Mouse (Mus musculus) ovary, adult 18-20 months (tissue): ENCODE measurements around the gene Saa1.
"Not testable (repeated sequence)": the region's sequence is repeated elsewhere in the genome, so short reads cannot be mapped to it uniquely, and the experiment has no call there.

Source experiments
- DNase-seq: peaks from one replicate; pipeline ENCODE4 v3.0.0; 2022; ENCODE audit warnings: low spot score, mixed read lengths

Gene Saa1

DNA sequence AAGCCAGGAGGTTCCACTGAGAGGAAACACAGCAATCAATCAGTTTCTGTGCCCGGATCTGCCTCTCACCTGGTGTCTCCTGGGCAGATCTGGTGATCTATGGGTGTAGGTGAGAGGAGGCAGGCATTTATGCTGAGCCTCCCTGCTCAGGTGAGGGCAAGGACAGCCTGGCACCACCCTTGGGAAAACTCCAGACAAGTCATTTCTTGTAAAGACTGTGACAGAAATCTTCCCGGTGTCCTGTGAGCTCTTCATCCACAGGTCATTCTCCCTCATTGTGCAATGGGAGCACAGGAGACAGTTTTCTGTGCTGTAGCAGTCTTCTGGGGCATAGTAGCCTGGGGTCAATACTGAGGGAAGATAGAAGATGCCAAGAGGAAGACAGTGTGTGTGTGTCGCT, at the start of gene Saa1:
TSS of gene Saa1 (minus strand) at position 101 of the 400 bp plus-strand sequence.
- DNase-seq = not testable (repeated sequence)

DNA sequence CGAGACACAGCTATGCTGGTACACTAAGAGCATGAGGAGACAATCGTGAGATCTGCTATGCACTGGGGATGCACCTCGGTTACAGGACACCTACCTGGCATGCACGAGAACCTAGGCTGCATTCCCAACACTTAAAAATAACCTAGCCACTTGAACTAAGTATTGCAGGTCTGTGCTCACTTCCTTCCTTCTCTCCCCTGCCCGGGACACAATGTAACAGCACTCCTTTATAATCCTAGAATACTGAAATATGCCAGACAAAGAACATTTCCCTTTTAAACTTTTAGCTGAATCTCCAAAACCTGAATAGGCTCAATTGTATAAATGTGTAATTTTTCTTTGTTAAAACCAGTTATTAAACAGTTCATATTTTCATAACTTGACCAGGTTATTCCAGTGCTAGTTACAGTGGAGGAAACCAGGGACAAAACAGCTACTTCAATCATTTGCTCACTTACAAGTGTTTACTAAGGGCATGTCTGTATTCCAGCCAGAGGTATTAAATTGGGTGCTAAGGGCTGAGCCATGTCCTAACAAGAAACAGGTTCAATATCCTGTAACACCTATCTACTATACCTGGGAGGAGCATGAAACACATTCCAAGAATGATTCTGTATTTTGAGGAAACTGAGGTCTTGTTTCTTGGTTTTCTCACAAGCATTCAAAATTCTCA, 46.5 kb upstream of the Saa1 start:
- DNase-seq = no peak

DNA sequence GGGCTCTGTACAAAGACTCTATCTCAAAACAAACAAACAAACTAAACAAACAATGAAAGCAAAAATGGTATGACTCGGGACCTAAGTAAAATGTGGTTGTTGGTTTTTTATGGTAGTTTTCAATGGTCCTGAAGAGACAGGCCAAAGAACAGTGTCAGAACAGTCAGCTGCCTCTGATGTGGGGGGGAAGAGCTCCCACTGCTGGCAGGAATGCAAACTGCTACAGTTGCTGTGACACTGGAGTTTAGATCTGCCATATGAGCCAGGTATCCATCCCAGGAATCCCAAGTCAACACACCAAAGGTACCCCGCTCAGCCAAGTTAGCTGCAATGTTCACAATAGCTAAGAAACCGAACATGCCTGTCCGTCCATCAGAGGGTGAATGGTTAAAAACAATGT, 27.9 kb upstream of the Saa1 start:
- DNase-seq = no peak

DNA sequence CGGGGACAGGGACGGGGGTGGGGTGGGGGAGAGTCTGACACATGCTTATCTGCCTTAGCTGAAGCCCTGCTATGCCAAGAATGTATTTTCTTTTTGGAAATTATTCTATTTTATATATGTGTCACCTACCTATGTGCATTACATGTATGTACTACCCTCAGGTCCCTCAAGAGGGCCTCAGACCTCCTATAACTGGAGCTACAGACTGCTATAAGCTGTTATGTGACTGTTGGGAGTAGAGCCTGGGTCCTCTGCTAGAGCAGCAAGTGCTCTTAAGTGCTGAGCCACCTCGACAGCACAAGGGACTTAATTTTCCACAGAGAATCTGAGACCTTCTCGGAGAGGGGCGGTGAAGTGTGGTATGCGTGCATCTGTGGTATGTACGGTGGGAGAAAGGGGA, 25.7 kb upstream of the Saa1 start:
- DNase-seq = no peak

DNA sequence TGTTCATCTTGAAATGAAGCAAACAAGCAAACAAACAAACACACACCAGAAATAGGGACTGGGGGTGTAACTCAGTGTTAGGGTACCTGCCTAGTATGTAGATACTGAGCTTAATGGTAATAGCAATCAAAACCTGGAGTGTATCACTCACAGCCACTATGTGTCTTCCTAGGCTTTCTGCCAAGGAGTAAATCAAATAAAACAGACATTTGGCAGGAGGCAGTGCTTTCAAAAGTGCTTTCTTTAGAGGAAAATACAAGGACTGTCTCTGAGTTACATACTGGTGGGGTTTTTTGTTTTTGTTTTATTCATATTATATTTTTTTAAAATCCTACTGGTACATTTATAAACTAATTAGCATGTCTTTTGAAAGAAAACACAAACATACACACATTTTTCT, 24.6 kb upstream of the Saa1 start:
- DNase-seq = no peak

DNA sequence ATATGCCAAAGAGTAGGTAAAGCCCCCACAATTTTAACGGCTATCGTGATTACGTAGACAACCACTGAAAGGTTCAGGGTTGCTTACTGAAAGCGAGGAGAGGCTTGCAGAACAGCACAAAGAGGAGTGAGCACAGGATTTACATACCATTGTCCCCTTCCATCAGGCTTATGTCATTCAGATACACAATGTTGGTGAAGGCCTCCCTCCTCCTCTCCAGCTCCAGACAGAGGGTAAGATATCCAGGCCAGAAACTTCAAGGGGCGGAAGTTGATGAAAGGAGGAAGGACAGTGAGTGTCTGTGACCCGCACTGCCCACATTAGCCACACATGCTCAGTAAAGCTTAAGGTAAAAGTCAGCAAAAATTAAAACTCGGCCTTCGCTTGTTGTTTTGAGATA, 21.9 kb upstream of the Saa1 start:
- no peak for DNase-seq

DNA sequence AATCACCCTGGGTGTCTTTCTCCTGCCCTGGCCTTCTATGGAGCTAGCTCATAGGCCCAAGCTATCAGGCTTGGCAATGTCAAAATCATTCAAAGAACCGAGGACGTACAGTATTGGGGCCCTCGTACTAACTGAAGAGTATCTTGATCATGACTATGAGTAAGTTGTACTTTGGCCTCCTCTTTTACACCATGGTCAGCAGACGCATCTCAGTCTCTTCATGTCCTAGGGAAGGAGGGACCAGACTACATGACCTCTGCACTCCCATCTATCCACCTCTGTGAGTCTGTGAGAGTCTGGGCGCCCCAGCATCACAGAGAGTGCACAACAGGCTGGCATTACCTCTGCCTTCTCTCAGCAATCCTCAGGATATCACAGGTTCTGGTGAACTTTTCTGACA, 19.8 kb upstream of the Saa1 start:
- DNase-seq = no peak

DNA sequence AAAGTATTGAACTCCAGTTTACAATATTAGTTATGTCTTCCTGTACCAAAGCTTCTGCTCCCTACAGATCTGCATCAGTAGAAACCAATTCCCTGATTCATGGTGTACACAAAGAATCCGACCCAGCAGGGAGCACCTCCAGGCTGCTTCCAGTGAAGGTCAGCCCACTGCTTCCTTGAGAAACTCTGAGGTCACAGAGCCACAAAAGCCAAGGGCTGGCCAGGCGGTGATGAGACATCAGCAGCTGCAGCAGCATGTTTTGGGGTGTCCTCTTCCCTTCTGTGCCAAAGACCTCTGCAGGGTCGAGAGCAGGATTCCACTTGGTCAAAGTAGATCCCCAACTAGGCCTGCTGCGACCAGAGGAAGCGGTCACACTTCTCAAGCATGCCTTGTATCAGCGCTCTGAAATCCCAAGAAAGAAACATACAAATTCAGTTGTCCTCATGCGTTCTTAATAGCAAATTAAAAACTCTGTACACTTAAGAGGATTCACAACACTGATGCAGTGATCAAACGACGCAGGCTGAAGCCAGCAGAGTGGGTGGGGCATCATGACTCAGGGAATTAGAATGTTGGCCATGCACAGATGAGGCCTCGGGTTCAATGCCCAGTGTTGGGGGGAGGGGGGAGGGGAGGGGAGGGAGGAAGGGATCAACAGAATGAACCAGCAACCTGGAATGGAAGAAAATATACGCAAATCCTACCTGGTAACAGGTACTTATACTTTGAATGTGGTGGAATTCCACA, 18.4 kb upstream of the Saa1 start:
- no peak for DNase-seq

DNA sequence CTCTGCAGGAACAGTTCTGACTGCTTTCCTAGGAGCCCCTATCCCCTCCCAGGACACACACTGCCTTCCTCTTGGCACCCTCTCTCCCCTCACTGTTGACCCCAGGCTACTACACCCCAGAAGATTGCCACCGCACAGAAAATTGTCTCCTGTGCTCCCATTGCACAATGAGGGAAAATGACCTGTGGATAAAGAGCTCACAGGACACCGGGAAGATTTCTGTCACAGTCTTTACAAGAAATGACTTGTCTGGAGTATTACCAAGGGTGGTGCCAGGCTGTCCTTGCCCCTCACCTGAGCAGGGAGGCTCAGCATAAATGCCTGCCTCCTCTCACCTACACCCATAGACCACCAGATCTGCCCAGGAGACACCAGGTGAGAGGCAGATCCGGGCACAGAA, 8.7 kb upstream of the Saa1 start, which contains the start of gene Saa2:
TSS of gene Saa2 (plus strand) at position 301 of the 400 bp plus-strand sequence.
- DNase-seq = no peak

DNA sequence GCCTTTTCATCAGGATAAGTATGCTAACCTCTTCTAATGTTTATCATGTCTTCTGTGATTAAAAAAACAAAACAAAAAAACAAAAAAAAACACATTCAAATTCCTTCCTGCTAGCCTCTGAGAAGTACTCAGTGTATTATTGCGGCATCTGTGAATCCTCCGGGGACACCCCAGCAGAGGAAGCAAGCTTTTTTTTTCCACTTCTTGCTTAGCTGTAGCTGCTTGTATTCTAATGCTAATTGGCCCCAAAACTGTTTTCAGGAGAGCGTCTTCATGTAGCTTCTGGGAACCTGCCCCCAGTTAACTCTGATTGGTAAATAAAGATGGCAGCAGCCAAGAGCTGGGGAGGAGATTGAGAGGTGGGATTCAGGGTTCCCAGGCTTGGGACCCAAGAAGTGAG, 5.7 kb upstream of the Saa1 start:
- DNase-seq = no peak

DNA sequence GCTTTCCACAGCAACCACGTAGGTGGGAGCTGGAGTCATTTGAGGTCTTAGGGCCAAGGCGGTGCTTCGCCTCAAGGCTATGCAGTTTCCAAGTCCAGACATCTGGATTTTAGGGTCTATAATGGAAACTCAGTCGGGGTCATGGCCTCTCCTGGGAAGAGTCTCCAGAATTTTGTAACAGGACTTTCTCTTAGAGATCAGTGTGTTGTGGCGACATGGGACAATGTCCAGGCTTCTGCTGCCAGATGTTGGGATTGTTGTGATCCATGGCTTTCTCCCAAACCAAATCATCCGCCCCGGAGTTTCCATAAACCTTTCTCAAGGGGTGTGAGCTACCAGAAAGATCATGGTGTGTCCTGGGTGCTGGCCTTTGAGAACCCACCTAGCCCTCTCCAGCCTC, 3.6 kb upstream of the Saa1 start:
- no peak for DNase-seq

DNA sequence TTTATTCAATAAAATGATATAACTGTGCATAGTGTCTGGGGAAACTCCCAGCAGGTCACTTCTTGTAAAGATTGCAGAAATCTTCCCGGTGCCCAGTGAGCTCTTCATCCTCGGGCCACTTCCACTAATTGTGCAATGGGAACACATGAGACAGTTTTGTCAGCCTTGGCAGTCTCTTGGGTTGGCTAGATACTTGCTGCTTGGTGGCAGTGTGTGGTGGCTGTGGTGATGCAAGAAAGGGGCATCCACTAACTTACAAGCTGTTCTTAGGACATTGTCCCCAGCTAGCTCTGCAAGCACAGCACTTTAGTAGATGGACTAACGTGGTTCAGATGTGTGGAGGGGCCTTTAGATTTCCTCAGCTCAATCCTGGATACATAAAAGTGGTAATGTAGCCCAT, 3.0 kb upstream of the Saa1 start:
- no peak for DNase-seq

DNA sequence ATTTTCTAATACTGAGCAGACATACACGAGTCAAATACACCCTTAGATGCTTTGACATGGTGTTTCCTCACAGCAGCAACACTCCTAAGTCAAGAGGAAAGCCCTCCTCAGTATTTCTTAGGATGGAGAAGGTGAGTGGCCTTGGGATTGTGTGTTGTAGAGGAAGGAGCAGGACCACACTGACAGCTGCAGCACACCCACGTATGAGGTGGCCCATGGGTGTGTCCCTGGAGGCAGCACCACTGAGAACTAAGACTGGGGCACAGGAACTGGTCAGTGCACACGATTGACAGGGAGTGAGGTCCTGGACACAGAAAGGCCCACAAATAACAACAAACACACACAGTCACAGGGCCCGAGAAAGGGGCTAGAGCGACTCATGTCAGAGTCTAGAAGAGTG, 2.7 kb downstream of the Saa1 start:
- DNase-seq = not testable (repeated sequence)

DNA sequence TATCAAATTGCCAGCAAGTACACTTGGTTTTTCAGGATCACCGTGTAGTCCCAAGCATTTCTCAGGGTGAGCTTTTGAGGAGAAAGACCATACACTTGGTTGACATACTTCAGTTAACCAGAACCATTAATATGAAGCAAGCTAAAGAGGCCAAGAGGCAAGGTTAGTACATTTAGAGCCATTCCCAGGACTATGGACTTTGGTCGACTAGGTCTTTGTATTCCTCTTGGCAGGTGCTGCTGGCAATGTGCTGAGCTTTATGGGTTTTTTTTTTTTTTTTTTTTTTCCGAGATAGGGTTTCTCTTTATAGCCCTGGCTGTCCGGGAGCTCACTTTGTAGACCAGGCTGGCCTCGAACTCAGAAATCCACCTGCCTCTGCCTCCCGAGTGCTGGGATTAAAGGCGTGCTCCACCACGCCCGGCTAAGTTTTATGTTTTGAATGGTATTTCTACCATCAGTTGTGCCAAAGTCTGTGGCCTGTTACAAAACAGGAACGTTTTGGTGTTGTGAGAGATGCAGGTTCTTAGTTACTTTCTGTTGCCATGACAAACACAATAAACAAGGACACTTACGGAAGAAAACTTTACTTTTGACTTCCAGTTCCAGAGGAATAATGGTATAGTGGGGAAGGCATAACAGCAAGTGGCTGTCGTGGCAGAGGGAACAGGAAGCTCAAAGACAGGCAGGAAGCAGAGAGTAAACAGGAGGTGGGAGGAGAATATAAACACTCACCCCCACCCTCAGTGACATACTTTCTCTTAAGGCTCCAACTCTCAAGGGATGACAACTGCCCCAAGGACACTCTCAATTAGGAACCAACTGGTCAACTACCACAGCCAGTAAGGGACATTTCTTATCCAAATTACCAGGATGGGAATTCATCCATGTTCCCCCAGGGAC, 4.0 kb downstream of the Saa1 start:
- DNase-seq = no peak

DNA sequence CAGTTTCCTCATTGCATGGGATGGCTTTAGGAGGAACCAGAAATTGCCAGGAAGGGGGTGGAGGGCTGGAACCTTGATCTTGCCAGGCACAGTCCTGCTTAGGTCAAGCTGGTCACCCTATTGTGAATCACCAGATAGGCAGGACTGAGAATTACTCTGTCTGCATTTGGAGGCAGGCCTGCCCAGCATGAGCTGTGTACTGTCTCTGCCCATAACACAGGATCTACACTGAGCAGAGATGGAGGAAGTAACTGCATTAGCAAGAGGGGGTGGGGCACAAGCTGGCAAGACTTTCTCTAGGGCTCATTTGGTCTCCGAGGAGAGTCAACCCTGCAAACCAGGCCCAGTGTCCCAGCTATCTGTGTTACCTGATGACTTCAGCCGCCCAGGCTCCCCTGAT, 7.8 kb downstream of the Saa1 start:
- DNase-seq = no peak

DNA sequence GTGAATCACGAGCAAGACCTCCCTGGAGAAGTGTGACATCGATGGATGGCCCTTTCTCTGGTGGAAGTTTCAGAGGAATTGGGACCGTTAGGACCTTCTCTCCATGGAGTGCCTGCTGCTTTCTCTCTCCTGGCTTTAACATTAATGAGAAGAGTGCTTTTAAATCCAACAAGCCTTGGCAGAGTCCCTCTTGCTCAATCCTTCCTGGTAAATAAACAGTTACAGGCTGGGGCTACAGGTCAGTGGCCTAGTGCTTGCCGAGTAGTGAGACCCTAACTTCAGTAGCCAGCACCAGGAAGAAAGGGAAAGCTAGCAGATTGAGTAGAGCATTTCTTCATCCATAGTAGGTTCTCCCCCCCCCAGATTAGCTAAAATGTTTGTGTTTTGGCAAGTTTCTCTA, 10.3 kb downstream of the Saa1 start, which contains the start of gene Saa4:
TSS of gene Saa4 (minus strand) at position 146 of the 400 bp plus-strand sequence.
- DNase-seq = no peak

DNA sequence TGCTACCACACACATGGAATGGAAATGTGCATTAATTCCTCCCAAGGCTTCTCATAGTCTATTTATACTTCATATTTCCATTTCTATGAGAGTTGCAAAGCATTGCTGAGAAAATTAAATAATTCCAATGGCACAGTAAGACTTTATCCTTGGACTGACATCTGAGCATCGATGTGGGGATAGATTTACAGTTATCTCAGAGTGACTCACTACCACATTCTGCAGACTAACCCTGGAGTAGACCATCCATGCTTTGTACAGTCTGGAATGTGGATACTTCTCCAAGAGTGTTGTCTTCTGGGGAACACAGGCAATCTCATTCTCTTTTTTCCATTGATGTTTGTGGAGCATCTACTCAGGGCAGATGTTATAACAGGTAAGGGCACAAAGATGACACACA, 15.2 kb downstream of the Saa1 start:
- no peak for DNase-seq

DNA sequence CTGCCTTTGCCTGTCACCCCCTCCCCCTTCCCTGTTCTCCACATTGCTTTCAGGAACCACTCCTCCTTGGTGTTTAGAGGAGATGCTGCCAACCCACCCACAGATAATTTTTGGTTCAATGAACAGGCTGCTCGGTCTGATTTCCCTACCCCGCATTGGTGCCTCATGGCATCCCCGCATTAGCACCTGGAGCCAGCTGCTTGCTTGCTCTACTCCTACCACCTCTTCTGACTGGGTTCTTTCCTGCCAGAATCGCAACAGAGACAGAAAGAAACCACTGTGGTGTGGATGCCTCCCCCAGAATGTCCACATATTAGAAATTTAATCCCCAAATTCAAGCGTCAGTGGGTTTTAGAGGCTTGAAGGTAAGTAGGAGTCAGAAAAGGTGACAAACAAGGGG, 18.4 kb downstream of the Saa1 start:
- DNase-seq = no peak

DNA sequence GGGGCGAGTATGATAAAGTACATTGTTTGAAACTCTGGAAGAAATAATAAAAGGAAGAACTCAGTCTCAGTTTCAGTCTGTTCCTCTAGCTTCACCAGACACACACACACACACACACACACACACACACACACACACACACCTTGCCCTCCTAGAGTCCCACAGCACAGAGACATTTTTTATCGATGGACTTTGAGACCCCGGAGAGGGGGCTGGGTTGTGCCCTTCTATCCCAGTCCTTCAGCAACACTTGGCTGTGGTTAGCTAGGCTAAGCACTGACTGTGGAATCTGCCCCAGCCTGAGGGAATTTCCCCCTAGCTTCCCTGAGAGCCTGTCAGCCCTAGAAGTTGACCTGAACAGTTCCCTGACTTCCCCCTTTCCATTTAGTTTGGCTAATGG, 18.9 kb downstream of the Saa1 start:
- no peak for DNase-seq

DNA sequence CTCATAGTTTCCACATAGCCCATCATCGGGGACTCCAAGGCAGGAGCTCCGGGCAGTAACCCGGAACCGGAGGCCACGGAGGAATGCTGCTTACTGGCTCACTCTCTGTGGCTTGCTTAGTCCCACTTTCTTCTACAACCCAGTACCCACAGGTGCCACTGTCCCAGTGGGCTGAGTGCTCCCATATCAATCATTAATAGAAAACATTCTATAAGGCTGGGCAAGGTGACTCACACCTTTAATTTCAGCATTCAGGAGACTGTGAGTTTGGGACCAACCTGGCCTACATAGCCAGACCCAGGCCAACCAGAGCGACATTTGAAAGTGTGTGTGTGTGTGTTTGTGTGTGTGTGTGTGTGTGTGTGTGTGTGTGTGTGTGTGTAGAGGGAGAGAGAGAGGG, 19.4 kb downstream of the Saa1 start:
- DNase-seq = no peak

DNA sequence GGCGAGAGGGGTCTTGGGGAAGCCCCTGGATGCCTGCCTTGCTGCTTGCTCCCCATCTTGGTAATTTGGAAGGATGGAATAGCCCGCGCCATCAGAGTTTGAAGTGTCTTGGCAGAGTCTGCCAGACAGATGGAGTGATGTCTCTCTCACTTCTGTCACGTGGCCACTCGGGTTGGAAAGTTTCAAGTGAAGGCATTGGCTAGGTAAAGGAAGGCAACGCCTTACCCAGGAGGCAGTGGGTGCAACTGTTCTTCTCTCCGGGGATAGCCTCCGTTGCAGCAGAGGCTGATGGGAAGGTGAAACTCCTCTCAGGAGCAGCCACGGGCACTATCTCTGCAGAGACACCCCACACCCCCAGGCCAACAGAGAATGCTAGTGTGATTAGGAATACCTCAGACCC, 22.3 kb downstream of the Saa1 start:
- no peak for DNase-seq

DNA sequence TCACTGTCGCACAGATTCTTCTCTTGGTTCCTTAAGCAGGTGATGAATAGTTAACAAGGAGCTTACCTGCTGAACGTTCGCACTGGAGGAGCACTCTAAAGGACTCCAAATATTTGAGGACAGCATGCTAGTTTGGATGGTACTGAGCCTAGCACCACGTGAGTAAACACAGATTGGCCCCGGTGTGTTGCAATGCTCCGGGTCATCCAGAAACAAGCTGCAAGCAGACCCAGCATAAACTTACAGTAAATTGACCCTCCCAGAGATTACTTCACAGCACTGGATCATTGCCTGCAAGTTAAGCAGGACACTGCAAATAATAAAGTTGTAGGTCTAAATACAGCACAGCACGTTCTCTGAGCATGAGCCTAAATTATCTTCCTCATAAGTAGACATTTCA, 23.3 kb downstream of the Saa1 start:
- DNase-seq = peak; percentile 14
